Mouse (Mus musculus): ENCODE measurements around the gene Armc7.

- no peak for TF ChIP-seq CEBPB (IDR thresholded peaks at IDR 0.05; ENCODE audit: insufficient read depth, poor library complexity, severe bottlenecking)
- TF ChIP-seq SRF (IDR thresholded peaks at IDR 0.05; ENCODE audit: control insufficient read depth, insufficient read length, low read depth), result no peak
- TF ChIP-seq POLR2A (IDR thresholded peaks at IDR 0.05; ENCODE audit: insufficient read length, low read depth), result no peak
- no peak for TF ChIP-seq TCF12 (IDR thresholded peaks at IDR 0.05; ENCODE audit: insufficient read depth, poor library complexity, severe bottlenecking)
- TF ChIP-seq POLR2AphosphoS2 (IDR thresholded peaks at IDR 0.05; ENCODE audit: insufficient read length, low read depth), result no peak
- TF ChIP-seq MAX (IDR thresholded peaks at IDR 0.05; ENCODE audit: low read depth), result no peak
These were observed 3.0 kb downstream of the Armc7 start for GRCm38 (mm10) chr11:115478296-115478938.

Data from myocyte (in vitro differentiated cells).